Mouse (Mus musculus) liver, adult 2 months (tissue): ENCODE measurements around the gene Kansl3.

Experiments used
- CTCF ChIP-seq: fragments of 200-500 bp; IDR thresholded peaks from 2 replicates; pipeline ENCODE4 v1.5.1; 2011; ENCODE audit warnings: low read depth, low read length, control low read depth
- POLR2A ChIP-seq: fragments of 200-500 bp; IDR thresholded peaks from 2 replicates; pipeline ENCODE4 v1.6.1; 2011; ENCODE audit warnings: low read length, control low read depth; ENCODE audit not compliant: insufficient read depth; ENCODE audit errors: extremely low read depth

- no peak for TF ChIP-seq CTCF
- TF ChIP-seq POLR2A = no peak
These were observed 16.6 kb downstream of the Kansl3 start for GRCm38 (mm10) chr1:36352351-36352750.
